Mouse (Mus musculus): ENCODE measurements at regions not wholly inside any gene's neighbourhood (a gene's known extent, or its start where the extent isn't known, plus 50 kb on each side); places are given as distances from the start of the nearest gene placed in this dataset.

GRCm38 (mm10) chr17:67569865-67570264 lies 62.7 kb downstream of the Lrrc30 start:
- DNase-seq, result no peak

GRCm38 (mm10) chr17:67566216-67566615 lies 66.3 kb downstream of the Lrrc30 start:
- DNase-seq, result no peak

GRCm38 (mm10) chr17:67565746-67566145 lies 66.8 kb downstream of the Lrrc30 start:
- no peak for DNase-seq

- DNase-seq, result no peak
Measured at GRCm38 (mm10) chr17:67564845-67565244, 67.7 kb downstream of the Lrrc30 start.

GRCm38 (mm10) chr17:67563036-67563435 lies 69.5 kb downstream of the Lrrc30 start:
- no peak for DNase-seq

GRCm38 (mm10) chr17:67561802-67562201 lies 70.7 kb downstream of the Lrrc30 start:
- DNase-seq, result no peak

GRCm38 (mm10) chr17:67557351-67557870 lies 75.1 kb downstream of the Lrrc30 start:
- no peak for DNase-seq

GRCm38 (mm10) chr17:67552581-67553139 lies 79.9 kb downstream of the Lrrc30 start:
- DNase-seq, result no peak

- peak; percentile 4 for DNase-seq
Measured at GRCm38 (mm10) chr17:67548966-67549700, 83.4 kb downstream of the Lrrc30 start.

GRCm38 (mm10) chr17:67544410-67544809 lies 88.1 kb downstream of the Lrrc30 start:
- no peak for DNase-seq

GRCm38 (mm10) chr17:67532331-67532730 lies 100.2 kb downstream of the Lrrc30 start:
- DNase-seq, result no peak

- DNase-seq, result no peak
Measured at GRCm38 (mm10) chr17:67520848-67521411, 111.6 kb downstream of the Lrrc30 start.

GRCm38 (mm10) chr17:67515601-67516147 lies 116.8 kb downstream of the Lrrc30 start:
- no peak for DNase-seq

GRCm38 (mm10) chr17:67514387-67515241 lies 117.9 kb downstream of the Lrrc30 start:
- DNase-seq, result no peak

- DNase-seq, result no peak
Measured at GRCm38 (mm10) chr17:67512699-67513450, 119.6 kb downstream of the Lrrc30 start.

GRCm38 (mm10) chr17:67512008-67512407 lies 120.5 kb downstream of the Lrrc30 start:
- DNase-seq, result no peak

GRCm38 (mm10) chr17:67509921-67510320 lies 122.6 kb downstream of the Lrrc30 start:
- peak; percentile 5 for DNase-seq

- DNase-seq, result no peak
Measured at GRCm38 (mm10) chr17:67509091-67509618, 123.4 kb downstream of the Lrrc30 start.

- DNase-seq, result no peak
Measured at GRCm38 (mm10) chr17:67508353-67508752, 124.2 kb downstream of the Lrrc30 start.

- no peak for DNase-seq
Measured at GRCm38 (mm10) chr17:67506466-67506865, 126.1 kb downstream of the Lrrc30 start.

GRCm38 (mm10) chr17:67504502-67505033 lies 128.0 kb downstream of the Lrrc30 start:
- DNase-seq, result no peak
